In genomic region chr5:99202074-99202837, GRCm38 (mm10) we compare ENCODE assay signal across 7 mouse cellular contexts.
DNase-seq lines count a peak whose midpoint lies in the region; ATAC-seq lines count a peak whose summit lies in the region.

No protein-coding gene starts in this region.

- no peaks in the 10 kb centered on the region for H3K4me1 ChIP-seq in forebrain, embryonic 14.5 days (ENCODE audit: control insufficient read depth, insufficient read depth, low read length)
- H3K4me1 ChIP-seq in hindbrain, embryonic 14.5 days (replicated peaks; ENCODE audit: control insufficient read depth, insufficient read depth, low read length) = no peaks in the 10 kb centered on the region

- H3K9me3 ChIP-seq in forebrain, embryonic 14.5 days (replicated peaks; ENCODE audit: control insufficient read depth, low read length) = no peaks in the 10 kb centered on the region
- no peaks in the 10 kb centered on the region for H3K9me3 ChIP-seq in hindbrain, embryonic 14.5 days (ENCODE audit: control insufficient read depth, low read length)

- peak overlapping the region; percentile 28; the same call in 1 of the 2 replicates for H3K4me2 ChIP-seq in forebrain, embryonic 14.5 days (ENCODE audit: low read length)
- H3K4me2 ChIP-seq in hindbrain, embryonic 14.5 days (replicated peaks) = peak overlapping the region; percentile 15; the same call in 1 of the 2 replicates

- H3K27ac ChIP-seq in forebrain, embryonic 14.5 days (ENCODE audit: low read depth, low read length) = no peak overlapping the region
- no peak overlapping the region for H3K27ac ChIP-seq in hindbrain, embryonic 14.5 days

- peak; percentile 76 for DNase-seq in NIH3T3 (ENCODE audit: low read depth)
- peak; percentile 34 for DNase-seq in c-Kit-positive CD71-positive TER-119-negative erythroid progenitor cells, embryonic 14.5 days (ENCODE audit: low read depth)
- DNase-seq in forebrain, embryonic 14.5 days (ENCODE audit: low spot score) = peak; percentile 81
- DNase-seq in hindbrain, embryonic 14.5 days (ENCODE audit: low spot score) = peak; percentile 89
- peak; percentile 64 to 80 for DNase-seq in layer of hippocampus, postnatal 10 days (ENCODE audit: low spot score in 2 of 2)
- peak; percentile 51 for DNase-seq in lung, postnatal 10 days
- peak; percentile 86 for DNase-seq in retina, embryonic 14.5 days (ENCODE audit: low spot score)

- no peak overlapping the region for H3K4me3 ChIP-seq in forebrain, embryonic 14.5 days (ENCODE audit: low read depth, low read length)
- H3K4me3 ChIP-seq in hindbrain, embryonic 14.5 days (replicated peaks; ENCODE audit: low read length) = no peak overlapping the region

- H3K27me3 ChIP-seq in forebrain, embryonic 14.5 days (replicated peaks; ENCODE audit: control insufficient read depth, insufficient read depth, low read length) = no peaks in the 10 kb centered on the region
- H3K27me3 ChIP-seq in hindbrain, embryonic 14.5 days (ENCODE audit: control insufficient read depth, insufficient read depth, low read length) = peaks cover 5% of the 10 kb centered on the region; the same call in 1 of the 2 replicates

- 54% methylated on average over 15 of the region's 15 CpGs for WGBS in forebrain, embryonic 14.5 days
- WGBS in hindbrain, embryonic 14.5 days = 61% methylated on average over 15 of the region's 15 CpGs

- ATAC-seq in forebrain, embryonic 14.5 days = peak; percentile 76
- ATAC-seq in hindbrain, embryonic 14.5 days (ENCODE audit: low FRiP score) = peak; percentile 48; the same call in 1 of the 2 replicates

- H3K9ac ChIP-seq in forebrain, embryonic 14.5 days (ENCODE audit: low read length) = no peak overlapping the region
- H3K9ac ChIP-seq in hindbrain, embryonic 14.5 days = no peak overlapping the region

- H3K36me3 ChIP-seq in forebrain, embryonic 14.5 days (ENCODE audit: control insufficient read depth, insufficient read depth, low read length) = no peaks in the 10 kb centered on the region
- H3K36me3 ChIP-seq in hindbrain, embryonic 14.5 days (replicated peaks; ENCODE audit: control insufficient read depth, insufficient read depth) = no peaks in the 10 kb centered on the region

Comparison
In these comparisons a context has a peak if more than half of its experiments do, and no peak if none do; other contexts are left out.
1. DNase-seq: peak in every context shown above with its lines; median percentile 89 in hindbrain, embryonic 14.5 days; 86 in retina, embryonic 14.5 days; 81 in forebrain, embryonic 14.5 days; 76 in NIH3T3; 72 in layer of hippocampus, postnatal 10 days; 51 in lung, postnatal 10 days; 34 in c-Kit-positive CD71-positive TER-119-negative erythroid progenitor cells, embryonic 14.5 days.